Mouse (Mus musculus): ENCODE measurements at regions not wholly inside any gene's neighbourhood (a gene's known extent, or its start where the extent isn't known, plus 50 kb on each side); places are given as distances from the start of the nearest gene placed in this dataset.

GRCm38 (mm10) chr10:68979949-68980348 lies 171.3 kb upstream of the Rhobtb1 start:
- no peak for TF ChIP-seq GATA4 (IDR thresholded peaks at IDR 0.05; ENCODE audit: insufficient replicate concordance, low read length)

DNA sequence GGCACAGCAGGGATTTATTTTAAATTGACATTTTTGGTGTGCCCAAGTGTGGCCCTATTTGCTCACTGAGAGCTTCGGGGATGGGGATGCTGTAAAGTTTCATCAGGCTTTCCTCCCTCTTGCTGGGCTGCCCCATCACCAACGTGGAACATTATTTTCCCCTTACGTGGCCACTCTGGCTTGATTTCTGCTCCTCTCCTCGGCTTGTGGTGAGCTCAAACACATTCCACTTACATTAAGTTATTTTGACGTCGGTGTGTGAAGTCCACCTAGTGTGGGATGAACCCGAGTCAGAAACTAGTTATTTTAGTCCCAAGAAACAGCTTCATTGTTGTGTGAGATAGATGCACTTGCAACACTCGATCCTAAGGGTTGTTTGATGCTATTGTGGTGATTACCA lies 168.9 kb upstream of the Rhobtb1 start:
- TF ChIP-seq GATA4 (IDR thresholded peaks at IDR 0.05; ENCODE audit: insufficient replicate concordance, low read length) = no peak

- TF ChIP-seq GATA4 (IDR thresholded peaks at IDR 0.05; ENCODE audit: insufficient replicate concordance, low read length) = no peak
These were observed 160.7 kb upstream of the Rhobtb1 start for GRCm38 (mm10) chr10:68990584-68990983.

GRCm38 (mm10) chr10:68999610-69000009 lies 151.6 kb upstream of the Rhobtb1 start:
- no peak for TF ChIP-seq GATA4 (IDR thresholded peaks at IDR 0.05; ENCODE audit: insufficient replicate concordance, low read length)

- TF ChIP-seq GATA4 (IDR thresholded peaks at IDR 0.05; ENCODE audit: insufficient replicate concordance, low read length) = no peak
These were observed 149.4 kb upstream of the Rhobtb1 start for GRCm38 (mm10) chr10:69001654-69002435.

- no peak for TF ChIP-seq GATA4 (IDR thresholded peaks at IDR 0.05; ENCODE audit: insufficient replicate concordance, low read length)
These were observed 145.9 kb upstream of the Rhobtb1 start for GRCm38 (mm10) chr10:69005199-69005872.

GRCm38 (mm10) chr10:69020811-69021743 lies 130.2 kb upstream of the Rhobtb1 start:
- no peak for TF ChIP-seq GATA4 (IDR thresholded peaks at IDR 0.05; ENCODE audit: insufficient replicate concordance, low read length)

- no peak for TF ChIP-seq GATA4 (IDR thresholded peaks at IDR 0.05; ENCODE audit: insufficient replicate concordance, low read length)
These were observed 117.8 kb upstream of the Rhobtb1 start for GRCm38 (mm10) chr10:69033410-69033809.

DNA sequence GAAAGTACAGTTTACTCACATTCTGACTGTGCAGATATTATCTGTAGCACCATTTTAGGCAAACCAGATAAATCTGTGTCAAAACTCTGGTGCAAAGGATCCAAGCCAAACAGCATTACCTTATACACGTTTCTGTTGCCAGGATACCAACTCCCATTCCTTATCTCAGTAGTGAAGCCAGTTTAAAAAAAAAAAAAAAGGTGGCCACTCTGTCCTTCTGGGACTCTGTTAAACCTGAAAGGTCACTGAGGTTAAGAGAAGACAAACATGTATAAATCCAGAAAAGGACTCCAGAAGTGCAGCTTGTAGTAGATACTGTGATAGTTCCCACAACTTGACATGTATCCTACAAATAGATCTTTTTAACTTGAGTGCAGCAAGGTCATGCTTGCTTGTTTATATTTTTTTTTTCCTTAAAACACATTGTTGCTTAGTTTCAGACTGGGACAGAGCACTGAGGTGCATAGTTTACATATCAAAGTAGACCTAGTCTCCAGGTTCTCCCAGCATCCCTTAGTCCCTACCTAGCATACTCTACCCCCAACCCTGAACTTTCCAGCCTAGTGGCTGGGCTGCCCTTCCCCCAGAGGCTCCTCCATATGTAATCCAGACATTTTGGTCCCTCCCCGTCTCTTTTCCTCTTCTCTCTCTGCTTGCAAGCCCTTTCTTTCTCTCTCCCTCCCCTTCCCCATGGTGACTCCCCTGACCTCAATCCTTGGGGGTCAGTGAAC lies 116.7 kb upstream of the Rhobtb1 start:
- no peak for TF ChIP-seq GATA4 (IDR thresholded peaks at IDR 0.05; ENCODE audit: insufficient replicate concordance, low read length)

GRCm38 (mm10) chr10:69036096-69036495 lies 115.1 kb upstream of the Rhobtb1 start:
- TF ChIP-seq GATA4 (IDR thresholded peaks at IDR 0.05; ENCODE audit: insufficient replicate concordance, low read length) = no peak

DNA sequence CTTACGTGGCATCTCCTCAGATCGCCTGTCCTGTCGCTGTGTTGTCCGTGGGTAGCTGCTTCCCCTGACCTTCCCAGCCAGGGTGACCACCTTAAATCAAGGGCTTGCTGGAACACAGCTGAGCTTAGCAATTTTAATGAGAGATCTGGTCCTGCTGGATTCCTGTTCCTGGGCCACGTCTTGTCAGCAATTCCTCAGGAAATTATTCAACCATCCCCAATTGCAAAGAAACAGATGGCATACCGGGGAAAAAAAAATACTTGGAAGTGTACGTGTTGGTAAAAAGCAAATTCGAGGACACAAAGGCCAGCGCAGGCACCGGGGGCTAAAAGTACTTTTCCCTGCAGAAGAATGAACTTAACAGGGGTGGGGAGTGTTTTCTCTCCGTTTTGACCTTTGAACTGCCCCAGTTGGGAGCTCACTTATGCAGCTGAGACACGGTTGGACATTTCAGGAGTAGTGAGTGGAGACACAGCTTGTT lies 107.0 kb upstream of the Rhobtb1 start:
- TF ChIP-seq GATA4 (IDR thresholded peaks at IDR 0.05; ENCODE audit: insufficient replicate concordance, low read length) = no peak

DNA sequence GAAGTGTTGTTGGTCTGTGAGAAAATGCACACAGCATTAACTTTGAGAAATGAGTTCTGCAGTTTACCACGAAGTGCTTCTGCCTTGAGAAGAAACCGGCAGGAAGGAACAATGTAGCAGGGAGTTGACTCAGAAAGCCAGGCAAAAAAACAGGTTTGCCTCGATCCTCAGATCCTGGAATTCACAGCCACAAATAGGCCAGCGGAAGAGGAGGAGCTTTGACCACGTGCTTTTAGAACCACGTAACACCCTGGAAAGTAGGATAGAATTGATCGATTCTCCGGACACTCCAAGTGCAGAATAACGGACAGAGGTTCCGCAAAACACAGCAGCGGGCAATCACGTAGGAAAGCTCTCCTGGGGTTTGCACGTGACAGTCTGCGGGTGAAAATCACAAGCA lies 106.0 kb upstream of the Rhobtb1 start:
- no peak for TF ChIP-seq GATA4 (IDR thresholded peaks at IDR 0.05; ENCODE audit: insufficient replicate concordance, low read length)

DNA sequence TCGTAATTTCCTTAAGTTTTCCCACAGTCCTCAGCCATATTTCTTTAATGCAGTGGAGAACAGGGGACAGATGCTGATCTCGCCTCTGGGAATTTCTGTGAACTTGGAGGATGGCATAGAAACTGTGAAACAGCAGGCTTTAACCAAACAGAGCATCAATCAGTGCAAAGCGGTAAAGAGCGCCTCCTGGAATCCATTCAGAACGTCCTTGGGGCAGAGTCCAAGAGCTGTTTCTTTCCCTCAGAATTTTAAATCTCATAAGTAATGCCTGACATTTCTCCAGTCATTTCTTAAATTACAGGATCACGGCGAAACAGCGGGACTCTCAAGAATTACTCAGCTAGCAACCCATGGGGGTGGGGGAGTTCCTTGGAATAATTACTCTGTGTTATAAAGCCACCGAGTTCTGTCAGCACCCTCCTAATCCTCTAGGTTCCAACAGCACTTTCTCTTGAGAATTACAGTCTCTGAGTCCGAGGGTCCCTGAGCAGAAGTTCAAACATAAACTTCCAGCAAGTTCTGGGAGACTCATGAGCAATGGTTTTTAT lies 105.2 kb upstream of the Rhobtb1 start:
- no peak for TF ChIP-seq GATA4 (IDR thresholded peaks at IDR 0.05; ENCODE audit: insufficient replicate concordance, low read length)

DNA sequence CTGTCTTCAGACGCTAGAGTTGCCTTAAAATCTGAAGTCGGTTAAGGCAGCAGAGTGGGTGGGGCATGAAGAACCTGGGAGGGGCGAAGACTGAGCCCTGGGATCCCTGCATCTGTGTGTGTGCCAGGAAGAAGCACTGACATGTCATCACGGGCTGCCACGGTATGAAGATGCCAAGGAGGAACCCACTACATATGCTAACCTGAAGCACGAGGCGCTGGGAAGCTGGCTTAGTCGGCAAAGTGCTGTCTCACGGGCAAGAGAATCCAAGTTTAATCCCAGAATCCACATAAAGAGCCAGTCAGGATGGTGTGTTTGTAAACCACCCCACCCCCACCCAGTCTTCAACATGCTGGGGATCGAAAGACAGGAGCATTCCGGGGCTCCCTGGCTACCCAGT lies 73.2 kb upstream of the Rhobtb1 start:
- TF ChIP-seq GATA4 (IDR thresholded peaks at IDR 0.05; ENCODE audit: insufficient replicate concordance, low read length) = no peak

All from liver, adult (tissue).